Mouse (Mus musculus): Measurements from ENCODE around the gene Cd8a. TPM values are rescaled to one million over a fixed set of nuclear protein-coding genes. Genes with fewer than 3 reads are reported as not detected.

Gene Cd8a
- polyA plus RNA-seq, 1 experiment from 2014 or later = not detected

GRCm38 (mm10) chr6:71338941-71339340 is 34.3 kb upstream of the Cd8a start:
- 85% methylated on average over 3 of the region's 3 CpGs for WGBS
- ATAC-seq (ENCODE audit: insufficient read depth, low FRiP score, low TSS enrichment) = no peak

GRCm38 (mm10) chr6:71339351-71339750 is 33.9 kb upstream of the Cd8a start:
- Histone ChIP-seq H3K9me3 (ENCODE audit: control insufficient read depth, low read length) (no peaks in the 10 kb centered on the region), H3K4me1 (ENCODE audit: control insufficient read depth, insufficient read depth, low read length) (no peaks in the 10 kb centered on the region), H3K27me3 (ENCODE audit: control insufficient read depth, insufficient read depth, low read length) (no peaks in the 10 kb centered on the region), H3K36me3 (ENCODE audit: control insufficient read depth, insufficient read depth, low read length) (no peaks in the 10 kb centered on the region), H3K27ac (ENCODE audit: low read depth, low read length) (no peak overlapping the region), H3K4me3 (ENCODE audit: low read depth, low read length) (no peak overlapping the region), H3K9ac (ENCODE audit: low read length) (no peak overlapping the region), H3K4me2 (ENCODE audit: low read depth) (no peak overlapping the region)
- 78% methylated on average over 4 of the region's 4 CpGs for WGBS
- DNase-seq (ENCODE audit: low spot score) (no peak), ATAC-seq (ENCODE audit: insufficient read depth, low FRiP score, low TSS enrichment) (no peak)

More at GRCm38 (mm10) chr6:71338941-71339340, 34.3 kb upstream of the Cd8a start:
- H3K36me3 ChIP-seq (ENCODE audit: control insufficient read depth, insufficient read depth, low read length) = no peaks in the 10 kb centered on the region
- H3K9me3 ChIP-seq (ENCODE audit: control insufficient read depth, low read length) = no peaks in the 10 kb centered on the region
- H3K27me3 ChIP-seq (ENCODE audit: control insufficient read depth, insufficient read depth, low read length) = no peaks in the 10 kb centered on the region
- no peak overlapping the region for H3K27ac ChIP-seq (ENCODE audit: low read depth, low read length)
- H3K4me3 ChIP-seq (ENCODE audit: low read depth, low read length) = no peak overlapping the region
- H3K9ac ChIP-seq (ENCODE audit: low read length) = no peak overlapping the region
- no peak overlapping the region for H3K4me2 ChIP-seq (ENCODE audit: low read depth)
- no peaks in the 10 kb centered on the region for H3K4me1 ChIP-seq (ENCODE audit: control insufficient read depth, insufficient read depth, low read length)
- no peak for DNase-seq (ENCODE audit: low spot score)

- ATAC-seq (ENCODE audit: insufficient read depth, low FRiP score, low TSS enrichment) = no peak
- H3K4me2 ChIP-seq (ENCODE audit: low read depth) = no peak overlapping the region
- DNase-seq (ENCODE audit: low spot score) = no peak
- H3K9ac ChIP-seq (ENCODE audit: low read length) = no peak overlapping the region
- no peak overlapping the region for H3K27ac ChIP-seq (ENCODE audit: low read depth, low read length)
- no peaks in the 10 kb centered on the region for H3K27me3 ChIP-seq (ENCODE audit: control insufficient read depth, insufficient read depth, low read length)
- H3K36me3 ChIP-seq (ENCODE audit: control insufficient read depth, insufficient read depth, low read length) = no peaks in the 10 kb centered on the region
- H3K4me1 ChIP-seq (ENCODE audit: control insufficient read depth, insufficient read depth, low read length) = no peaks in the 10 kb centered on the region
- 88% methylated on average over 9 of the region's 9 CpGs for WGBS
- H3K4me3 ChIP-seq (ENCODE audit: low read depth, low read length) = no peak overlapping the region
- no peaks in the 10 kb centered on the region for H3K9me3 ChIP-seq (ENCODE audit: control insufficient read depth, low read length)
Measured at GRCm38 (mm10) chr6:71341179-71341578, 32.0 kb upstream of the Cd8a start.

GRCm38 (mm10) chr6:71348006-71348405 is 25.2 kb upstream of the Cd8a start:
- Histone ChIP-seq H3K4me2 (ENCODE audit: low read depth) (no peak overlapping the region), H3K9ac (ENCODE audit: low read length) (no peak overlapping the region), H3K4me1 (ENCODE audit: control insufficient read depth, insufficient read depth, low read length) (no peaks in the 10 kb centered on the region), H3K9me3 (ENCODE audit: control insufficient read depth, low read length) (no peaks in the 10 kb centered on the region), H3K4me3 (ENCODE audit: low read depth, low read length) (no peak overlapping the region), H3K27ac (ENCODE audit: low read depth, low read length) (no peak overlapping the region), H3K36me3 (ENCODE audit: control insufficient read depth, insufficient read depth, low read length) (no peaks in the 10 kb centered on the region), H3K27me3 (ENCODE audit: control insufficient read depth, insufficient read depth, low read length) (no peaks in the 10 kb centered on the region)
- WGBS = 93% methylated on average over 9 of the region's 9 CpGs
- no peak for DNase-seq (ENCODE audit: low spot score)
- ATAC-seq (ENCODE audit: insufficient read depth, low FRiP score, low TSS enrichment) = no peak

GRCm38 (mm10) chr6:71351201-71351600 is 22.0 kb upstream of the Cd8a start:
- no peak overlapping the region for H3K9ac ChIP-seq (ENCODE audit: low read length)
- DNase-seq (ENCODE audit: low spot score) (no peak), ATAC-seq (ENCODE audit: insufficient read depth, low FRiP score, low TSS enrichment) (no peak)
- no peak overlapping the region for H3K4me2 ChIP-seq (ENCODE audit: low read depth)
- H3K4me1 ChIP-seq (ENCODE audit: control insufficient read depth, insufficient read depth, low read length) = no peaks in the 10 kb centered on the region
- no peaks in the 10 kb centered on the region for H3K9me3 ChIP-seq (ENCODE audit: control insufficient read depth, low read length)
- H3K27ac ChIP-seq (ENCODE audit: low read depth, low read length) = no peak overlapping the region
- 88% methylated on average over 3 of the region's 3 CpGs for WGBS
- no peak overlapping the region for H3K4me3 ChIP-seq (ENCODE audit: low read depth, low read length)
- no peaks in the 10 kb centered on the region for H3K27me3 ChIP-seq (ENCODE audit: control insufficient read depth, insufficient read depth, low read length)
- no peaks in the 10 kb centered on the region for H3K36me3 ChIP-seq (ENCODE audit: control insufficient read depth, insufficient read depth, low read length)

GRCm38 (mm10) chr6:71352201-71352600 is 21.0 kb upstream of the Cd8a start:
- H3K27me3 ChIP-seq (ENCODE audit: control insufficient read depth, insufficient read depth, low read length) = no peaks in the 10 kb centered on the region
- no peak overlapping the region for H3K27ac ChIP-seq (ENCODE audit: low read depth, low read length)
- no peaks in the 10 kb centered on the region for H3K4me1 ChIP-seq (ENCODE audit: control insufficient read depth, insufficient read depth, low read length)
- H3K4me3 ChIP-seq (ENCODE audit: low read depth, low read length) = no peak overlapping the region
- no peak overlapping the region for H3K9ac ChIP-seq (ENCODE audit: low read length)
- H3K4me2 ChIP-seq (ENCODE audit: low read depth) = no peak overlapping the region
- ATAC-seq (ENCODE audit: insufficient read depth, low FRiP score, low TSS enrichment) (no peak), DNase-seq (ENCODE audit: low spot score) (no peak)
- no peaks in the 10 kb centered on the region for H3K9me3 ChIP-seq (ENCODE audit: control insufficient read depth, low read length)
- H3K36me3 ChIP-seq (ENCODE audit: control insufficient read depth, insufficient read depth, low read length) = no peaks in the 10 kb centered on the region
- 92% methylated on average over 6 of the region's 6 CpGs for WGBS

GRCm38 (mm10) chr6:71352866-71353427 is 20.3 kb upstream of the Cd8a start:
- no peak for ATAC-seq (ENCODE audit: insufficient read depth, low FRiP score, low TSS enrichment)
- no peaks in the 10 kb centered on the region for H3K36me3 ChIP-seq (ENCODE audit: control insufficient read depth, insufficient read depth, low read length)
- no peak for DNase-seq (ENCODE audit: low spot score)
- H3K27ac ChIP-seq (ENCODE audit: low read depth, low read length) = no peak overlapping the region
- WGBS = 85% methylated on average over 10 of the region's 10 CpGs
- no peak overlapping the region for H3K4me2 ChIP-seq (ENCODE audit: low read depth)
- no peaks in the 10 kb centered on the region for H3K4me1 ChIP-seq (ENCODE audit: control insufficient read depth, insufficient read depth, low read length)
- no peak overlapping the region for H3K9ac ChIP-seq (ENCODE audit: low read length)
- no peak overlapping the region for H3K4me3 ChIP-seq (ENCODE audit: low read depth, low read length)
- no peaks in the 10 kb centered on the region for H3K27me3 ChIP-seq (ENCODE audit: control insufficient read depth, insufficient read depth, low read length)
- H3K9me3 ChIP-seq (ENCODE audit: control insufficient read depth, low read length) = no peaks in the 10 kb centered on the region

GRCm38 (mm10) chr6:71353722-71354121 is 19.5 kb upstream of the Cd8a start:
- DNase-seq (ENCODE audit: low spot score) (no peak), ATAC-seq (ENCODE audit: insufficient read depth, low FRiP score, low TSS enrichment) (no peak)
- WGBS = 79% methylated on average over 2 of the region's 2 CpGs
- no peaks in the 10 kb centered on the region for H3K9me3 ChIP-seq (ENCODE audit: control insufficient read depth, low read length)
- H3K4me1 ChIP-seq (ENCODE audit: control insufficient read depth, insufficient read depth, low read length) = no peaks in the 10 kb centered on the region
- H3K4me3 ChIP-seq (ENCODE audit: low read depth, low read length) = no peak overlapping the region
- H3K27me3 ChIP-seq (ENCODE audit: control insufficient read depth, insufficient read depth, low read length) = no peaks in the 10 kb centered on the region
- no peak overlapping the region for H3K9ac ChIP-seq (ENCODE audit: low read length)
- no peak overlapping the region for H3K27ac ChIP-seq (ENCODE audit: low read depth, low read length)
- no peaks in the 10 kb centered on the region for H3K36me3 ChIP-seq (ENCODE audit: control insufficient read depth, insufficient read depth, low read length)
- no peak overlapping the region for H3K4me2 ChIP-seq (ENCODE audit: low read depth)

- no peak overlapping the region for H3K27ac ChIP-seq (ENCODE audit: low read depth, low read length)
- WGBS = 91% methylated on average over 7 of the region's 7 CpGs
- no peaks in the 10 kb centered on the region for H3K9me3 ChIP-seq (ENCODE audit: control insufficient read depth, low read length)
- H3K9ac ChIP-seq (ENCODE audit: low read length) = no peak overlapping the region
- ATAC-seq (ENCODE audit: insufficient read depth, low FRiP score, low TSS enrichment) (no peak), DNase-seq (ENCODE audit: low spot score) (no peak)
- H3K4me1 ChIP-seq (ENCODE audit: control insufficient read depth, insufficient read depth, low read length) = no peaks in the 10 kb centered on the region
- no peak overlapping the region for H3K4me2 ChIP-seq (ENCODE audit: low read depth)
- H3K27me3 ChIP-seq (ENCODE audit: control insufficient read depth, insufficient read depth, low read length) = no peaks in the 10 kb centered on the region
- H3K4me3 ChIP-seq (ENCODE audit: low read depth, low read length) = no peak overlapping the region
- H3K36me3 ChIP-seq (ENCODE audit: control insufficient read depth, insufficient read depth, low read length) = no peaks in the 10 kb centered on the region
Measured at GRCm38 (mm10) chr6:71357493-71357892, 15.7 kb upstream of the Cd8a start.
